Mouse (Mus musculus) C2C12 (cell line): ENCODE measurements around the gene Aldh3b2. TPM values are rescaled to one million over a fixed set of nuclear protein-coding genes. Genes with fewer than 3 reads are reported as not detected.
A peak's percentile ranks its signal among the peaks of the same experiment; 100 is the strongest.

Experiments used
- H3K27me3 ChIP-seq: one replicate; pipeline ENCODE4 v1.6.1; 2011; ENCODE audit not compliant: control insufficient read depth, insufficient read depth, insufficient read length
- H3K36me3 ChIP-seq: one replicate; pipeline ENCODE4 v1.6.1; 2011; ENCODE audit not compliant: control insufficient read depth, insufficient read depth
- H3K4me3 ChIP-seq: one replicate; pipeline ENCODE4 v1.5.1; 2011; ENCODE audit warnings: mild to moderate bottlenecking, control low read depth; ENCODE audit not compliant: poor library complexity, insufficient read depth, severe bottlenecking
- H3K79me2 ChIP-seq: one replicate; pipeline ENCODE4 v1.6.1; 2011; ENCODE audit not compliant: control insufficient read depth, insufficient read depth
- H3K79me3 ChIP-seq: one replicate; pipeline ENCODE4 v1.6.1; 2011; ENCODE audit warnings: low read depth, control low read depth
- H3ac ChIP-seq: one replicate; pipeline ENCODE3; 2011; ENCODE audit warnings: low read depth; ENCODE audit not compliant: control insufficient read depth, insufficient read length
- CEBPB ChIP-seq: IDR thresholded peaks from one replicate; pipeline ENCODE4 v1.6.1; 2011; ENCODE audit warnings: low read depth, mild to moderate bottlenecking, control low read depth, moderate library complexity
- CTCF ChIP-seq: IDR thresholded peaks from one replicate; pipeline ENCODE4 v1.5.1; 2011; ENCODE audit not compliant: control insufficient read depth, insufficient read depth, insufficient read length
- FOSL1 ChIP-seq: IDR thresholded peaks from one replicate; pipeline ENCODE4 v1.8.0; 2011; ENCODE audit warnings: mild to moderate bottlenecking, low read length; ENCODE audit not compliant: poor library complexity, insufficient read depth, severe bottlenecking
- MAX ChIP-seq: IDR thresholded peaks from one replicate; pipeline ENCODE4 v1.6.1; 2011; ENCODE audit warnings: mild to moderate bottlenecking, control low read depth
- MYOD1 ChIP-seq: IDR thresholded peaks from one replicate; pipeline ENCODE4 v1.6.1; 2011; ENCODE audit warnings: low read depth; ENCODE audit not compliant: control insufficient read depth, insufficient read length
- MYOG ChIP-seq: IDR thresholded peaks from one replicate; pipeline ENCODE4 v1.6.1; 2011; ENCODE audit not compliant: control insufficient read depth, insufficient read length; ENCODE audit errors: extremely low read depth
- USF1 ChIP-seq: IDR thresholded peaks from one replicate; pipeline ENCODE4 v1.6.1; 2011; ENCODE audit warnings: low read depth, mild to moderate bottlenecking, control low read depth, moderate library complexity
- polyA plus RNA-seq: library from polyadenylated mRNA; unstranded; fragments of >200 nt; fragmentation: generic; extraction: Trizol; gene quantifications from one replicate; pipeline ENCODE4 v1.2.1, GENCODE M21; 2012; ENCODE audit warnings: missing spikeins

Gene Aldh3b2
- polyA plus RNA-seq, 1 experiment = not detected

- TF ChIP-seq MYOG (no peak), CTCF (no peak), USF1 (no peak), CEBPB (no peak), MAX (no peak), FOSL1 (no peak), MYOD1 (no peak)
- no peaks in the 10 kb centered on the region for H3K79me2 ChIP-seq
- H3K4me3 ChIP-seq = no peak overlapping the region
- no peaks in the 10 kb centered on the region for H3K27me3 ChIP-seq
- no peaks in the 10 kb centered on the region for H3K36me3 ChIP-seq
- no peaks in the 10 kb centered on the region for H3K79me3 ChIP-seq
- no peak overlapping the region for H3ac ChIP-seq
Observed at GRCm38 (mm10) chr19:3930262-3931057, 41.7 kb upstream of the Aldh3b2 start.

- TF ChIP-seq MAX = no peak
- no peak for TF ChIP-seq MYOG
- no peak for TF ChIP-seq MYOD1
Observed at GRCm38 (mm10) chr19:3931716-3932115, 40.4 kb upstream of the Aldh3b2 start.

DNA sequence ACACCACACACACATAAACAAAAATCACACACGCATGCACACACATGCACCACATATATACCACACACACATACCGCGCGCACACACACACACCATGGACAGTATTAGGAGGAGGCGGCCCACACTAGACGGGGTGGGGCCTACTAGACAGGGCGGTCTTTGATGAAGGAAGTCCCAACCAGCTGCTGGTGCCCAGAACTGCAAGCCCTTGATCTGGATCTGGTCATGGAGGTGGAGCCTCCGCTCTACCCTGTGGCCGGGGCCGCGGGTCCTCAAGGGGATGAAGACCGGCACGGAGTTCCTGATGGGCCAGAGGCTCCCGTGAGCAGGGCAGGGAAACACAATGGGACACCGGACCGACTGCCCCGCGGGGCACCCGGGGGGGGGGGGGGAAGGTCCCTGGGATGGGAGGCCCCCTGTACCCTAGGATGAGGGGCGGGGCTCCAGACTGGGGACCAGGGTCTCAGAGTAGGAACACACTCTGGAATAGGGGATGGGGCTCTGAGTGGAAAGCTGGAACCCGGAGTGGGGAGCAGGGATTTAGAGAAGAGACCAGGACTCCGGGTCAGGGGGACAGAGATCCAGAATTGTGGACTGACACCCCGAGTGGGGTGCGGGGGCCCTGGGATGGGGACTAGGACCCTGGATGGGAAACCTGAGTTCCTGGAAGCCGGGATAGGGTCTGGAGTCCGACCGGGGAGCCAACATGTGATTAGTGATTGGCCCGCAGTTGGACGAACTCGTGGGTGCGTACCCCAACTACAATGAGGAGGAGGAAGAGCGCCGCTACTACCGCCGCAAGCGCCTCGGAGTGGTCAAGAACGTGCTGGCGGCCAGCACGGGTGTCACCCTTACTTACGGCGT is 36.9 kb upstream of the Aldh3b2 start, which contains the start of gene Unc93b1:
Gene Unc93b1, plus strand, starts transcription at position 155 of the 864 bp plus-strand sequence.
- TF ChIP-seq MYOG (no peak), FOSL1 (no peak), USF1 (no peak), CTCF (no peak), MYOD1 (no peak), MAX (no peak), CEBPB (no peak)
- Histone ChIP-seq H3K27me3 (no peaks in the 10 kb centered on the region), H3K79me3 (no peaks in the 10 kb centered on the region), H3K4me3 (peak within 1 kb of the TSS; percentile 0), H3ac (no peak within 1 kb of the TSS), H3K79me2 (no peaks in the 10 kb centered on the region), H3K36me3 (no peaks in the 10 kb centered on the region)

More at GRCm38 (mm10) chr19:3931716-3932115, 40.4 kb upstream of the Aldh3b2 start:
- no peaks in the 10 kb centered on the region for H3K79me2 ChIP-seq
- no peaks in the 10 kb centered on the region for H3K79me3 ChIP-seq
- H3ac ChIP-seq = no peak overlapping the region
- H3K27me3 ChIP-seq = no peaks in the 10 kb centered on the region
- H3K4me3 ChIP-seq = no peak overlapping the region
- H3K36me3 ChIP-seq = no peaks in the 10 kb centered on the region

GRCm38 (mm10) chr19:3935896-3936850 is 36.0 kb upstream of the Aldh3b2 start:
- no peak overlapping the region for H3ac ChIP-seq
- H3K27me3 ChIP-seq = no peaks in the 10 kb centered on the region
- H3K4me3 ChIP-seq = peak overlapping the region; percentile 0
- no peak for TF ChIP-seq CTCF
- TF ChIP-seq FOSL1 = no peak
- TF ChIP-seq MAX = no peak
- TF ChIP-seq MYOD1 = no peak
- TF ChIP-seq USF1 = no peak
- TF ChIP-seq CEBPB = no peak
- no peak for TF ChIP-seq MYOG
- no peaks in the 10 kb centered on the region for H3K36me3 ChIP-seq
- no peaks in the 10 kb centered on the region for H3K79me3 ChIP-seq
- no peaks in the 10 kb centered on the region for H3K79me2 ChIP-seq

DNA sequence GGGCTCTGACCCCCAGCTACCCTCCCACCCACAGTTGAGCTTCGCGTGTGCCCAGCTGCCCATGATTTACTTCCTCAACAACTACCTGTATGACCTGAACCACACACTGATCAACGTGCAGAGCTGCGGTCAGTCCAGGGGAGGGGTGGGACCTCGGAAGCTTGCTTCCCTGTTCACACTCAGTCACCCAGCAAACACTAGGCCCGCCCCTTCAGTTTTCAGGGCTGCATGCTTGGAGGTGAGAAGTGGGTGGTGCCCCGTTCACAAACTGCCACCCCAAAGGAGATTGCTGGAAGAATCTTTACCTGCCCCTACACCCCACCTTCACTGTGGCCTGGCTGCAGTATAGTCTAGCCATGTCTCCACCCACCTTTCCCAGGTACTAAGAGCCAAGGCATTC is 29.8 kb upstream of the Aldh3b2 start:
- H3ac ChIP-seq = no peak overlapping the region
- no peaks in the 10 kb centered on the region for H3K27me3 ChIP-seq
- H3K79me2 ChIP-seq = no peaks in the 10 kb centered on the region
- no peak overlapping the region for H3K4me3 ChIP-seq
- no peaks in the 10 kb centered on the region for H3K36me3 ChIP-seq
- no peaks in the 10 kb centered on the region for H3K79me3 ChIP-seq
- TF ChIP-seq USF1 (no peak), CTCF (no peak), MYOG (no peak), MYOD1 (no peak), CEBPB (no peak), MAX (no peak), FOSL1 (no peak)
